Mouse (Mus musculus) small intestine, adult 2 months (tissue): ENCODE measurements around the gene Trub1. TPM values are rescaled to one million over a fixed set of nuclear protein-coding genes. Genes with fewer than 3 reads are reported as not detected.

Experiments
- H3K27ac ChIP-seq: fragments of 200-500 bp; 2 replicates; pipeline ENCODE4 v1.5.1; 2012; ENCODE audit warnings: low read depth, low read length, control low read depth, inconsistent platforms; ENCODE audit not compliant: insufficient read depth
- H3K27me3 ChIP-seq: fragments of 200-500 bp; 2 replicates; pipeline ENCODE4 v1.6.1; 2012; ENCODE audit warnings: mild to moderate bottlenecking, moderate library complexity, low read length, inconsistent platforms; ENCODE audit not compliant: control insufficient read depth, insufficient read depth
- H3K36me3 ChIP-seq: fragments of 200-500 bp; 2 replicates; pipeline ENCODE4 v1.6.1; 2012; ENCODE audit warnings: mild to moderate bottlenecking, low read length, control low read depth, inconsistent platforms; ENCODE audit not compliant: control insufficient read depth, insufficient read depth
- H3K4me1 ChIP-seq: fragments of 200-500 bp; 2 replicates; pipeline ENCODE4 v1.6.1; 2012; ENCODE audit warnings: low read length, inconsistent platforms, mixed read lengths; ENCODE audit not compliant: control insufficient read depth, insufficient read depth, insufficient read length
- H3K4me3 ChIP-seq: fragments of 200-500 bp; 2 replicates; pipeline ENCODE4 v1.5.1; 2012; ENCODE audit warnings: low read depth, mild to moderate bottlenecking, control low read depth, inconsistent platforms, low read length, moderate library complexity
- CTCF ChIP-seq: fragments of 200-500 bp; IDR thresholded peaks from 2 replicates; pipeline ENCODE4 v1.5.1; 2012; ENCODE audit warnings: low read depth, mild to moderate bottlenecking, control low read depth, inconsistent platforms, low read length, moderate library complexity, mixed read lengths; ENCODE audit not compliant: insufficient replicate concordance, insufficient read length; ENCODE audit errors: extremely low read depth
- POLR2A ChIP-seq: fragments of 200-500 bp; IDR thresholded peaks from 2 replicates; pipeline ENCODE4 v1.6.1; 2012; ENCODE audit warnings: low read depth, mild to moderate bottlenecking, control low read depth, inconsistent platforms, low read length, moderate library complexity
- WGBS: fragments of 180-500 bp; shearing (Covaris S2); methylation state at CpG from one replicate; pipeline ENCODE4 v1.1.7; 2018; 5-methylcytosine and 5-hydroxymethylcytosine counted together
- polyA plus RNA-seq: library from polyadenylated mRNA; depleted of rRNA; stranded (reverse); fragments of >200 nt; gene quantifications from 2 replicates; pipeline ENCODE4 v1.2.3, GENCODE M21; 2012

Gene Trub1
- polyA plus RNA-seq, 1 experiment, result 1.6 TPM

DNA sequence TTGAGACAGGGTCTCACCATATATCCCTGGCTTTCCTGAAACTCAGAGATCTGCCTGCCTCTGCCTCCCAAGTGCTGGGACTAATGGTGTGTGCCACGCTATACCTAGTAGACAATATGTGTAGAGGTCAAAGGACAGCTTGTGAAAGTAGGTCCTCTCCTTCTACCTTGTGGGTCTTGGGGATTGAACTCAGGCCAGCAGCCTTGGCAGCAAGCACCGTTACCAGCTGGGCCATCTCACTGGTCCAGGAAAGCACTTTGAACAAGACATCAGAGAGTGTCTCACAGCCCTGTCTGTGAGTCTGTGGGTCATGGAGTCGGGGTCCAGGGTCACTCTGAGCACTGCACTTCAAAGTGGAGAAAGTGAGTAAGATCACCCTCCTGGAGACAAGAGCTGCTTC, 24.1 kb upstream of the Trub1 start:
- peaks cover 3% of the 10 kb centered on the region for H3K27me3 ChIP-seq
- H3K4me1 ChIP-seq, result no peaks in the 10 kb centered on the region
- 76% methylated on average over 3 of the region's 3 CpGs for WGBS
- no peaks in the 10 kb centered on the region for H3K36me3 ChIP-seq
- H3K4me3 ChIP-seq, result no peak overlapping the region
- H3K27ac ChIP-seq, result no peak overlapping the region
- TF ChIP-seq CTCF (no peak), POLR2A (no peak)

DNA sequence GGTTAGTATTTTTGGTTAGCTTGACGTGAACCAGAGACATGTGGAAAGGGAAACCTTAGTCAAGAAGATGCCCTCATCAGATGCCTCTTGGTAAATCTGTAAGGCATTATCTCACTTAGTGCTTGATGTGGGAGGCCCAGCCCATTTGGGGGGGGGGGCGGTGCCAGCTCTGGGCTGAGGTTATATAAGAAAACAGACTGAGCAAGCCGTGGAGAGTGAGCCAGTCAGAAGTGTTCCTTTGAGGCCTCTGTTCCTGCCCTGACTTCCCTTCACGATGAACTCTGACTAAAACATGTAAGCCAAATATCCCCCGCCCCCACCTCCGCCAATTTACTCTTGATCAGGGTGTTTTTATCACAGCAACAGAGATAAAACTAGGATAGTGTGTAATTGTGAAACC, 22.8 kb upstream of the Trub1 start:
- Histone ChIP-seq H3K4me1 (no peaks in the 10 kb centered on the region), H3K36me3 (no peaks in the 10 kb centered on the region), H3K27me3 (peaks cover 3% of the 10 kb centered on the region), H3K4me3 (no peak overlapping the region), H3K27ac (no peak overlapping the region)
- TF ChIP-seq POLR2A (no peak), CTCF (no peak)
- WGBS, result 48% methylated on average over 6 of the region's 6 CpGs

DNA sequence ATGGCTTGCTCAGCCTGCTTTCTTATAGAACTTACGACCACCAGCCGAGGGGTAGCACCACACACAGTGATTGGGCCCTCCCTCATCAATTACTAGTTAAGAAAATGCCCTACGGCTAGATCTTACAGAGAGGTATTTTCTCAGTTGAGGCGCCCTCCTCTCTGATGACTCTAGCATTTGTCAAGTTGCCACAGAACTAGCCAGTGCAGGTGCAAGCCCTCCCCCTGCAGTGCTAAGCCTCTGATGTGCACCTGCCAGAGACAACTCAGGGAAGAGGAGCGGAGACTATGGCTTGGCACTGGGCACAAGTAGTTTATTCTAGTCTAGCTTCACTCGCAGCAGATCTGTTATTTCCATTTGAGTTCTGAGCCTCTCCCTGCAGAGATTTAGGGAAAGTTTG, 21.2 kb upstream of the Trub1 start:
- 44% methylated on average over 6 of the region's 6 CpGs for WGBS
- H3K27ac ChIP-seq, result no peak overlapping the region
- no peaks in the 10 kb centered on the region for H3K4me1 ChIP-seq
- H3K36me3 ChIP-seq, result no peaks in the 10 kb centered on the region
- H3K4me3 ChIP-seq, result no peak overlapping the region
- TF ChIP-seq POLR2A (no peak), CTCF (no peak)
- peaks cover 3% of the 10 kb centered on the region for H3K27me3 ChIP-seq

DNA sequence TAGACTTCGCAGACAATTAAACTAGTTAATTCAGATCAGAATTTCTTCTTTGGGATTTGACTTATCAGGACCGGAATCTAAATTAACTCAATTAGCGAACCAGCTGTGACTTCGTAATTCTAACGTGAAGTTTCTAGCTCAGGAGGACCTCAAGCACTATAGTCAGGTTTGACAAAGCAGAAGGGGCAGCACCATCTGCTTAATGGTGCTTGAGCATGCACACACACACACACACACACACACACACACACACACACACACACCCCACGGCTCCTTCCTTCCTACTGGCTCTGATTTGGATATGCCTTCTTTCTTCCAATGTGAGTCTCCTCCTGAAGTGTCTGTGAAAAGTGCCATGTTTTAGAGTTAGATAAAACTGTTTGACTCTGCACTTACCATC, 18.7 kb upstream of the Trub1 start:
- H3K27ac ChIP-seq, result no peak overlapping the region
- H3K27me3 ChIP-seq, result no peaks in the 10 kb centered on the region; the same call in 1 of the 2 replicates
- WGBS, result 80% methylated on average over 6 of the region's 6 CpGs
- no peak overlapping the region for H3K4me3 ChIP-seq
- H3K4me1 ChIP-seq, result no peaks in the 10 kb centered on the region
- H3K36me3 ChIP-seq, result no peaks in the 10 kb centered on the region
- TF ChIP-seq POLR2A, result no peak
- TF ChIP-seq CTCF, result no peak

DNA sequence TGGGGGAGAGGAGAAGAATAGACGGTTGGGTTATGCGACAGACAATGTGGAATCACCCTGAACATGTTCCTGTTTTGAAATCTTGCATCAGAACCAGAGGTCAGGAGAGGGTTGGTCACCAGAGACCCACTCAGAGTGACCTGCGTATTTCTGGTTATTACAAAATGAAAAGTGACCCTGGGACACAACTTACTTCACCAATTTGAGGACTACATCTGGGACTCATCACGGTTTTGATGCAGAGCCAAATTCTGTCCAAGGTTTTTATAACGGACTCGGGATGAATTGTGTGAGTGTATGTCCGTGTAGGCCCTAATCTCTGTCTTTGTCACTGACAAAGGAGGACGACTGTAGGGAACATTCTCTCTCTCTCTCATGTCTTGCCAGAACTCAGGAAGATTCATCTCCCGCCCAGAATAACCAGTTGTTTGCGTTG, 16.1 kb upstream of the Trub1 start:
- Histone ChIP-seq H3K4me1 (no peaks in the 10 kb centered on the region; the same call in 1 of the 2 replicates), H3K27ac (no peak overlapping the region), H3K36me3 (no peaks in the 10 kb centered on the region), H3K4me3 (no peak overlapping the region), H3K27me3 (no peaks in the 10 kb centered on the region; the same call in 1 of the 2 replicates)
- TF ChIP-seq CTCF (no peak), POLR2A (no peak)
- 72% methylated on average over 10 of the region's 10 CpGs for WGBS

DNA sequence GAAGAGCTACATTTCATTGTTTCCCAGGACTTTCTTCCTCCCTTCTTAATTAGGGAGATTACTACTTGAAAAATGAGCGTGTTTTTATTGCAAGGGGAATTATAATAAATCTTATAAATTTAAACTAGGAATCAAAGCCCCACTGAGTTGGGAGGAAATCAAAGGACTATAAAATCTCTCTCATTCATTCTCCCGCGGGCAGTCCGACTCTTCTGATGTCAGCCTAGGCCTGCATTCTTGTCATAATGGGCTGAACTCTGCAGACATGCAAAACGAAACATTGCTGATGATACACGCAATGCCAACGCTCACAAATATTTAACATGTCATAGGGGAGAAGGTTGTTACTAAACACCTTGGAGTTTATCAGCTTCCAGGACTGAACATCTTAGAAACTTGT, 15.7 kb upstream of the Trub1 start:
- Histone ChIP-seq H3K27me3 (no peaks in the 10 kb centered on the region; the same call in 1 of the 2 replicates), H3K4me3 (no peak overlapping the region), H3K36me3 (no peaks in the 10 kb centered on the region), H3K4me1 (no peaks in the 10 kb centered on the region; the same call in 1 of the 2 replicates), H3K27ac (no peak overlapping the region)
- 75% methylated on average over 7 of the region's 7 CpGs for WGBS
- TF ChIP-seq CTCF (no peak), POLR2A (no peak)

DNA sequence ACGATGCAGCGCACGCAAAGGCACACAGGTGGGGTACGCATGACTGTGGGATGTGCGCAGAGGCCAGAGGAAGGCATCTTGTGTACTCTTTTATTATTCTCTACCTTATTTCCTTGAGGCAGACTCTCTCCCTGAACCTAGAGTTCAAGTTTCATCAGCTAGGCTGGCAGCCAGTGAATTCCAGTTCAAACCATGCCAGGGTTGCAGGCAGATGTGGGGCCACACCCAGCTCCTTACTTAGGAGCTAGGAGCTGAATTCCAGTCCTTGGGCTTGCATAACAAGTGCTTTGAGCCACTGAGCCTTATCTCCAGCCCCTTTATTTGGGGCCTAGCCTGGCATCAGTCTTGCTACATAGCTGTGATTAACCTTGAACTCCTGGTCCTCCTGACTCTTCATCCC, 13.4 kb upstream of the Trub1 start:
- H3K27me3 ChIP-seq, result no peaks in the 10 kb centered on the region
- H3K27ac ChIP-seq, result no peak overlapping the region
- no peak overlapping the region for H3K4me3 ChIP-seq
- TF ChIP-seq CTCF (no peak), POLR2A (no peak)
- no peaks in the 10 kb centered on the region for H3K36me3 ChIP-seq
- H3K4me1 ChIP-seq, result no peaks in the 10 kb centered on the region; the same call in 1 of the 2 replicates
- 91% methylated on average over 5 of the region's 5 CpGs for WGBS

DNA sequence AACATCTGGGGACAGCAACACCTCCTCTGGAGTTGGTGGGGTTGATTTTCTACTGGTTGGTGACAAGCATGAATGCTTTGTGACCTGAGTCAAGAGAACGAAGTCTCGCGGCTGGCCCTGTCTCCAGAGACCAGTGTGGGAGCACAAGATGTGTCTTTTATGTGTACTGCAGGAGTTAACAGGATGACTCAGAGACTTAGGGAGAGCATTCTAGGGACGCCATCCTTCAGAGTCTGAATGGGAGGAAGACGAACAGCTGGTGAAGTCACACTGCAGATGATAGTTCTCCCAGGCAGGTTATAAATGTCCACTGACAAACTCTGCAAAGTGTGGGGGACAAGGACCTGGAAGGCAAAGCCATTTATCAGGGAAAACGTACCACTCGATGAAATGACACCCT, 11.2 kb upstream of the Trub1 start:
- TF ChIP-seq POLR2A (no peak), CTCF (no peak)
- H3K4me1 ChIP-seq, result peaks cover 5% of the 10 kb centered on the region; the same call in 1 of the 2 replicates

More for the DNA sequence above, 11.2 kb upstream of the Trub1 start:
- WGBS, result 53% methylated on average over 7 of the region's 7 CpGs
- Histone ChIP-seq H3K27ac (no peak overlapping the region), H3K36me3 (no peaks in the 10 kb centered on the region), H3K27me3 (no peaks in the 10 kb centered on the region), H3K4me3 (no peak overlapping the region)
